In the genomic region with DNA sequence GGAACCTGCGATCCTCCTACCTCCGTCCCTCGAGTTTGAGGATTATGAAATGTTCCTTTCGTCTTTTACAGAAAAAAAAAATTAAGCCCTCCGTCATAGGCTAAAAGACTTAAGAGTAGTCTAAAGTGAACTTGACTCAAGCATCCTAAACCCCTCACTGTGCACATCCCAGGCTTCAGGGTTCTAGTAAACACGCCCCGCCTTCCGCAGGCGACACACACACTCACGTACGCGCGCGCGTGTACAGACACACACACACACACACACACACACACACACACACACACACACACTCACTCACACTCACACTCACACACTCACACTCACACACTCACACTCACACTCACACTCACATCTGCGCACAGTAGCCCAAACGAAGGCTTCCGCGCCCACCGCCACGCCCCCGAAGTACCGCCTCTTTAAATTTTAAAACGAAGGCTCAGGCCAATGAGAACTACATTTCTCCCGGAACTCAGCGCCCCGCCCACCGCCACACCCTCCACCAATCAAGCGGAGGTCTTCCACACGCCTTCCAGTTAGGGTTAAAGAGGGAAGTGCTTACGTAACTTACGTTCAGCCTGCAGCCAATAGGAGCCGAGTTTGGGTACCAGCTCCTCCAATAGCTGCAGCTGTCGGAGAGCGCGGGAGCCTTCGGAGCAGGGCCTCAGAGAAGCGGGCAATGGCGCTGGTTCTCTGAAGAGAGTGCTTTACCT, we compare ENCODE assay signal across 8 mouse cellular contexts. TPM values are rescaled to one million over a fixed set of nuclear protein-coding genes. Genes with fewer than 3 reads are reported as not detected.
A peak's percentile ranks its signal among the peaks of the same experiment; 100 is the strongest.
DNase-seq lines count a peak whose midpoint lies in the region; ATAC-seq and TF ChIP-seq lines count a peak whose summit lies in the region.

Ticrr (plus strand) TSS at position 619 of the 713 bp plus-strand sequence.

- H3K4me3 ChIP-seq in ES-E14 (ENCODE audit: insufficient read depth in 1 of 2, low read depth in 1 of 2, low read length in 2 of 2, poor library complexity in 1 of 2, severe bottlenecking in 1 of 2), result peak within 1 kb of the TSS; percentile 84 to 90
- peak within 1 kb of the TSS; percentile 71 for H3K4me3 ChIP-seq in forebrain, embryonic 15.5 days
- peak within 1 kb of the TSS; percentile 67 for H3K4me3 ChIP-seq in lung, adult 2 months (replicated peaks; ENCODE audit: extremely low read depth, low read depth, low read length)

- TF ChIP-seq POLR2A in lung, adult 2 months (IDR thresholded peaks at IDR 0.05; ENCODE audit: borderline replicate concordance, extremely low read depth, low read depth, low read length), result no peak

- H3K4me1 ChIP-seq in ES-E14 (ENCODE audit: control insufficient read depth in 2 of 2, insufficient read depth in 2 of 2, low read length in 2 of 2, poor library complexity in 1 of 2), result peaks cover 1 to 2% of the 10 kb centered on the region in 2 experiments; a peak in 1 of 4 replicates
- peaks cover 38% of the 10 kb centered on the region for H3K4me1 ChIP-seq in forebrain, embryonic 15.5 days
- H3K4me1 ChIP-seq in lung, adult 2 months (ENCODE audit: control insufficient read depth, insufficient read depth, low read length), result peaks cover 3% of the 10 kb centered on the region; the same call in 1 of the 2 replicates

- H3K36me3 ChIP-seq in ES-E14 (ENCODE audit: control insufficient read depth, insufficient read depth, low read length, poor library complexity, severe bottlenecking), result peaks cover 6% of the 10 kb centered on the region; the same call in 1 of the 2 replicates
- H3K36me3 ChIP-seq in forebrain, embryonic 15.5 days, result no peaks in the 10 kb centered on the region

- WGBS in forebrain, embryonic 15.5 days, result under 1% methylated on average over 39 of the region's 39 CpGs
- WGBS in lung, adult 2 months, result under 1% methylated on average over 39 of the region's 39 CpGs

- intact Hi-C loops in heart, postnatal 25 days (cut with DNase I), result loop anchor here (5.0 kb wide), 2 partner anchors 68 to 273 kb away; no protein-coding TSS in a partner anchor

- H3K27me3 ChIP-seq in forebrain, embryonic 15.5 days, result no peaks in the 10 kb centered on the region

- in situ Hi-C loops in ES-E14 (cut with MboI; ENCODE audit: low sequenced_read_pairs in 2 of 2, unreplicated experiment in 2 of 2), result no loop called here

- H3K4me2 ChIP-seq in forebrain, embryonic 15.5 days (replicated peaks), result peak within 1 kb of the TSS; percentile 94

- peak within 1 kb of the TSS; percentile 45 for H3K27ac ChIP-seq in ES-E14 (ENCODE audit: insufficient read depth, low read depth, low read length, poor library complexity, severe bottlenecking)
- no peak within 1 kb of the TSS; the same call in 1 of the 2 replicates for H3K27ac ChIP-seq in forebrain, embryonic 15.5 days (replicated peaks)

- ATAC-seq in forebrain, embryonic 15.5 days (replicated peaks), result peak; percentile 100
- ATAC-seq in neutrophil, adult 5-6 weeks (ENCODE audit: extremely low read depth, insufficient number of reproducible peaks, low FRiP score, poor library complexity, severe bottlenecking), result peak; percentile 100

- no peak for TF ChIP-seq CTCF in lung, adult 2 months (IDR thresholded peaks at IDR 0.05; ENCODE audit: insufficient read depth, low read length)

- no peaks in the 10 kb centered on the region for H3K9me3 ChIP-seq in ES-E14 (ENCODE audit: control insufficient read depth, insufficient read depth, low read depth, low read length)
- no peaks in the 10 kb centered on the region for H3K9me3 ChIP-seq in forebrain, embryonic 15.5 days

- DNase-seq in ES-E14 (ENCODE audit: low read depth, low spot score), result peak; percentile 99
- peak; percentile 91 for DNase-seq in cerebellum, adult 11-12 months
- DNase-seq in heart, postnatal 25 days (ENCODE audit: low spot score), result peak; percentile 92
- peak; percentile 87 to 95 for DNase-seq in layer of hippocampus, adult 18-20 months (ENCODE audit: low spot score in 2 of 2)
- peak; percentile 91 for DNase-seq in lung, adult 2 months
- DNase-seq in thymus, adult 18-20 months, result peak; percentile 95 to 98

- H3K9ac ChIP-seq in ES-E14 (ENCODE audit: insufficient read depth, low read depth, low read length, poor library complexity, severe bottlenecking), result peak within 1 kb of the TSS; percentile 94
- peak within 1 kb of the TSS; percentile 59 for H3K9ac ChIP-seq in forebrain, embryonic 15.5 days (replicated peaks)

TF ChIP-seq in ES-E14, 5 proteins besides CTCF, POLR2A, EP300 and RAD21:
- TF ChIP-seq HCFC1 (IDR thresholded peaks at IDR 0.05; ENCODE audit: borderline replicate concordance, insufficient read depth, low read length) (no peak), CHD2 (IDR thresholded peaks at IDR 0.05; ENCODE audit: low read depth, low read length) (peak; percentile 82)

RNA-seq across cellular contexts. Expression of gene Ticrr, which starts in this region (rescaled TPM):
- 46.3 and 56.8 TPM in 2 replicates for total RNA-seq in ES-E14 (2012; rRNA removed)
- 5.0 and 5.8 TPM in 2 replicates for polyA plus RNA-seq in forebrain, embryonic 15.5 days (2015; fragmentation: Nextera tagmentation; extraction: Ambion mirVana)
- total RNA-seq in heart, postnatal 25 days (2021), result under 1 TPM; 0.13 to 0.22 TPM
- total RNA-seq in layer of hippocampus, adult 18-20 months (2021), result not detected
- 0.12 and 0.17 TPM in 2 replicates for polyA plus RNA-seq in lung, adult 2 months (2012; rRNA removed)
- total RNA-seq in neutrophil, adult 5-6 weeks (2017), result 0.98 and 1.6 TPM in 2 replicates

Comparison
In these comparisons a context has a peak if more than half of its experiments do, and no peak if none do; other contexts are left out.
1. RNA of gene Ticrr (total RNA-seq): 46.3 to 56.8 TPM in ES-E14; 0.98 to 1.6 TPM in neutrophil, adult 5-6 weeks, 0.13 to 0.22 TPM in heart, postnatal 25 days and not detected in layer of hippocampus, adult 18-20 months; every median in the first group is over 10 times any median in the second.
2. Peak in DNase-seq in heart, postnatal 25 days; RNA of the gene not detected or under 1 TPM.
3. Peak in DNase-seq in layer of hippocampus, adult 18-20 months; RNA of the gene not detected or under 1 TPM.
4. Peak in DNase-seq and H3K4me3 ChIP-seq in lung, adult 2 months; RNA of the gene not detected or under 1 TPM.
5. Peak in every context shown above with its lines, with median percentiles within 50 percentile points of each other: DNase-seq and H3K4me3 ChIP-seq.